Mouse (Mus musculus): ENCODE measurements at regions not wholly inside any gene's neighbourhood (a gene's known extent, or its start where the extent isn't known, plus 50 kb on each side); places are given as distances from the start of the nearest gene placed in this dataset.

- Histone ChIP-seq H3K27me3 (ENCODE audit: control insufficient read depth, insufficient read depth, low read length) (no peaks in the 10 kb centered on the region), H3K79me2 (replicated peaks; ENCODE audit: control insufficient read depth, insufficient read depth, low read length) (no peaks in the 10 kb centered on the region), H3K27ac (no peak overlapping the region), H3K9ac (ENCODE audit: low read depth, low read length) (no peak overlapping the region), H3K36me3 (ENCODE audit: control insufficient read depth, insufficient read depth, low read length) (no peaks in the 10 kb centered on the region), H3K4me3 (no peak overlapping the region), H3K4me1 (ENCODE audit: control insufficient read depth, insufficient read depth, low read length) (no peaks in the 10 kb centered on the region)
- intact Hi-C loops (cut with DNase I): no loop called here
- DNase-seq: no peak
- 75% methylated on average over 4 of the region's 4 CpGs for WGBS
- no peak for TF ChIP-seq EP300 (IDR thresholded peaks at IDR 0.05; ENCODE audit: insufficient read depth, low read depth, low read length)
Observed at GRCm38 (mm10) chrX:21589811-21590210, 105.5 kb downstream of the Agtr2 start.
